Mouse (Mus musculus): ENCODE measurements around the gene Slc17a7.

- no peak for TF ChIP-seq GATA1 (IDR thresholded peaks at IDR 0.05; ENCODE audit: low read length)
- no peak for TF ChIP-seq TAL1 (IDR thresholded peaks at IDR 0.05; ENCODE audit: low read length)
Observed at GRCm38 (mm10) chr7:45135993-45136567, 27.7 kb upstream of the Slc17a7 start, which contains the start of the genes Gm45713 and Flt3l.
